Mouse (Mus musculus) urinary bladder, adult 18-20 months (tissue): ENCODE results near the gene Map1a.

Experiments
- DNase-seq, 2 experiments: peaks; one replicate each; pipeline ENCODE4 v3.0.0; 2022; ENCODE audit warnings: low spot score in 2 of 2, mixed read lengths in 2 of 2

Map1a gene

GRCm38 (mm10) chr2:121308997-121309416, 19.6 kb downstream of the Map1a start:
- no peak for DNase-seq

- DNase-seq: no peak
These were observed 26.9 kb downstream of the Map1a start for GRCm38 (mm10) chr2:121316278-121316677.

- DNase-seq: no peak
These were observed 33.6 kb downstream of the Map1a start for GRCm38 (mm10) chr2:121323041-121323440.

GRCm38 (mm10) chr2:121323693-121324470, 34.5 kb downstream of the Map1a start:
- no peak for DNase-seq

GRCm38 (mm10) chr2:121329492-121329891, 40.1 kb downstream of the Map1a start:
- DNase-seq: no peak

- no peak for DNase-seq
These were observed 49.7 kb downstream of the Map1a start for GRCm38 (mm10) chr2:121339057-121339456.

- no peak for DNase-seq
These were observed 63.8 kb downstream of the Map1a start for GRCm38 (mm10) chr2:121353156-121353555.

- DNase-seq: no peak
These were observed 65.0 kb downstream of the Map1a start for GRCm38 (mm10) chr2:121354378-121354777.

GRCm38 (mm10) chr2:121354820-121355592, 65.6 kb downstream of the Map1a start, which contains the start of gene Ppip5k1:
Gene Ppip5k1, minus strand, starts transcription at chr2:121355396.
- peak; percentile 91 to 95 for DNase-seq

GRCm38 (mm10) chr2:121357494-121357893, 68.1 kb downstream of the Map1a start, which contains the start of gene Ckmt1:
Gene Ckmt1, plus strand, starts transcription at chr2:121357714.
- peak; percentile 15 to 18 for DNase-seq

- no peak for DNase-seq
These were observed 68.6 kb downstream of the Map1a start for GRCm38 (mm10) chr2:121357961-121358360.

- DNase-seq: peak; percentile 65 to 73
These were observed 69.0 kb downstream of the Map1a start for GRCm38 (mm10) chr2:121358381-121358780.

- no peak for DNase-seq
These were observed 70.1 kb downstream of the Map1a start for GRCm38 (mm10) chr2:121359461-121359860.
